Mouse (Mus musculus) ES-Bruce4 (cell line): ENCODE results near the gene 2510009E07Rik. TPM values are rescaled to one million over a fixed set of nuclear protein-coding genes. Genes with fewer than 3 reads are reported as not detected.
A peak's percentile ranks its signal among the peaks of the same experiment; 100 is the strongest.

Experiments used
- H3K27ac ChIP-seq: 2 replicates; pipeline ENCODE4 v1.5.1; 2012; ENCODE audit warnings: low read length, inconsistent platforms; ENCODE audit not compliant: insufficient read depth
- H3K27me3 ChIP-seq: 2 replicates; pipeline ENCODE4 v1.6.1; 2012; ENCODE audit warnings: mild to moderate bottlenecking, low read length, inconsistent platforms; ENCODE audit not compliant: control insufficient read depth, poor library complexity, insufficient read depth, severe bottlenecking
- H3K36me3 ChIP-seq: 2 replicates; pipeline ENCODE4 v1.6.1; 2012; ENCODE audit warnings: inconsistent platforms, mild to moderate bottlenecking, low read length, moderate library complexity; ENCODE audit not compliant: control insufficient read depth, poor library complexity, insufficient read depth, severe bottlenecking
- H3K4me1 ChIP-seq: one replicate; pipeline ENCODE4 v1.8.1; 2011; ENCODE audit warnings: low read length; ENCODE audit not compliant: control insufficient read depth, insufficient read depth
- H3K4me3 ChIP-seq: 2 replicates; pipeline ENCODE4 v1.5.1; 2011; ENCODE audit warnings: low read depth, mild to moderate bottlenecking, low read length
- H3K9ac ChIP-seq: 2 replicates; pipeline ENCODE4 v1.6.1; 2012; ENCODE audit warnings: low read depth, mild to moderate bottlenecking, inconsistent platforms; ENCODE audit not compliant: poor library complexity, severe bottlenecking
- H3K9me3 ChIP-seq: replicated peaks from 2 replicates; pipeline ENCODE4 v1.6.1; 2012; ENCODE audit warnings: mild to moderate bottlenecking, low read length, inconsistent platforms; ENCODE audit not compliant: control insufficient read depth, poor library complexity, insufficient read depth, severe bottlenecking
- CTCF ChIP-seq: IDR thresholded peaks from one replicate; pipeline ENCODE4 v1.8.1; 2011; ENCODE audit warnings: low read depth, low read length
- EP300 ChIP-seq: IDR thresholded peaks from 2 replicates; pipeline ENCODE4 v1.6.1; 2011; ENCODE audit warnings: low read depth, low read length; ENCODE audit not compliant: insufficient read depth
- POLR2A ChIP-seq: IDR thresholded peaks from one replicate; pipeline ENCODE4 v1.8.1; 2011; ENCODE audit warnings: low read length; ENCODE audit not compliant: insufficient read depth
- polyA plus RNA-seq: library from polyadenylated mRNA; stranded (reverse); fragments of >200 nt; gene quantifications from 2 replicates; pipeline ENCODE4 v1.2.4, GENCODE M21; 2011; ENCODE audit warnings: low read depth; ENCODE audit not compliant: missing spikeins, insufficient read depth, insufficient read length

Gene 2510009E07Rik
- polyA plus RNA-seq, 1 experiment = 0.39 TPM

DNA sequence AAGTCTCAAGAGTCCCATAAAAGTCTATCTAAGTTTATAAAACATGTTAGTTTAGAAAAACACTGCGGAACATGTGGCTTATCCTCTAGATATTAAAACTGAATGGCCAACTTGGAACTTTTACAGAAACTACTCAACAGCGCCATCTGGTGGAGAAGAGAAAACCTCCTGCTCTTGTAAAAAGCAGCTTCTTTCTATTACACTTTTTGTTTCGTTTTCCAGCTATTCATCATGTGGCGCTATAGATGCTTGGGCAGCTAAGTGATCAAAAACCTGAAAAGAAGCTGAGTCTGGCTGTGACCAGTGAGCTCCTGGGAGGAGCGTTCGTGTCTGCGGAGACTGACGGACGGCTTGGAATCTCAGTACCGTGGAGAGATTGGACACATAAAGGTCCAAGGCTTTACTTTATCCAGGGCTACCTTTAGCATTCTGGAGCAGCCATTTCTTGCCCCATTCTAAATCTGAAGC lies 33.5 kb upstream of the 2510009E07Rik start:
- no peaks in the 10 kb centered on the region for H3K4me1 ChIP-seq
- H3K9me3 ChIP-seq = no peaks in the 10 kb centered on the region
- no peak overlapping the region for H3K4me3 ChIP-seq
- TF ChIP-seq EP300 = no peak
- TF ChIP-seq CTCF = peak; percentile 7
- TF ChIP-seq POLR2A = no peak
- H3K27me3 ChIP-seq = no peaks in the 10 kb centered on the region
- H3K9ac ChIP-seq = no peak overlapping the region
- no peak overlapping the region for H3K27ac ChIP-seq
- no peaks in the 10 kb centered on the region for H3K36me3 ChIP-seq

DNA sequence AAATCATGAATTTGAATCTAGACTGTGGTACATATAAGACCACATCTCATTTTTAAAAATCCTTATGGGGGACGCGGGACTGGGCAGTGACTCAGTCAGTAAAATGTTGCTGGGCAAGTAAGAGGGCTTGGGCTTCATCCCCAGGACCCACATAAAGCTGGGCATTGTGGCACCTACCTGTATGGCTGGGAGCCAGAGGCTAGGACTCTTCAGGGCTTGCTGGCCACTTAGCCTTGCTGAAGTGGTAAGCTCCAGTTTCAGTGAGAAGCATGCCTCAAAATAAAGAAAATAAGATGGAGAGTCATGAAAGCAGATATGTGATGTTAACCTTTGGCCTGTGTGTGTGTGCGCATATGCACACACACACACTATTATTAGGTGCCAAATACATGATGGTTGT lies 33.0 kb upstream of the 2510009E07Rik start:
- Histone ChIP-seq H3K9ac (no peak overlapping the region), H3K36me3 (no peaks in the 10 kb centered on the region), H3K4me1 (no peaks in the 10 kb centered on the region), H3K27ac (no peak overlapping the region), H3K4me3 (no peak overlapping the region), H3K27me3 (no peaks in the 10 kb centered on the region), H3K9me3 (no peaks in the 10 kb centered on the region)
- no peak for TF ChIP-seq POLR2A
- TF ChIP-seq CTCF = no peak
- TF ChIP-seq EP300 = no peak

DNA sequence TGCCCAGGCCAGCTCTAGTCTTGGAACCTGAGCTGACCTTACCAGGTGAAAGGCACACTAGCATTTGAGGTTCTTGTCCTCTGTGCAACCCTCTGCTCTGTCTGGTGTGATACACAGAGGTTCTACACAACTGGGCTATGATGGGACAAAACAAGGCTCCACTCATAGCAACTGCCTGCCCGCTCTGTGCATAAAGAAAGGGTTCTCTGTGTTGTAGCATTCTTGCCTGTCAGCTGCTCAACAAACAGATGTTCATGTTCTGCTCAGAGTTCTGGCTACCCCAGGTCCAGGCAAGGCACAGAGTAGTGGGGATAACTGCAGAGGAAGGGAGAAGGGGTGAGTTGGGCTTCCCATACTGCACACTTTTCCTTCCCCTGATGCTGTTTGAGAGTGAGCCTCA lies 29.8 kb upstream of the 2510009E07Rik start:
- no peaks in the 10 kb centered on the region for H3K36me3 ChIP-seq
- no peak overlapping the region for H3K27ac ChIP-seq
- no peaks in the 10 kb centered on the region for H3K4me1 ChIP-seq
- no peak overlapping the region for H3K4me3 ChIP-seq
- H3K27me3 ChIP-seq = no peaks in the 10 kb centered on the region
- TF ChIP-seq POLR2A = no peak
- TF ChIP-seq CTCF = no peak
- no peak for TF ChIP-seq EP300
- no peaks in the 10 kb centered on the region for H3K9me3 ChIP-seq
- no peak overlapping the region for H3K9ac ChIP-seq

DNA sequence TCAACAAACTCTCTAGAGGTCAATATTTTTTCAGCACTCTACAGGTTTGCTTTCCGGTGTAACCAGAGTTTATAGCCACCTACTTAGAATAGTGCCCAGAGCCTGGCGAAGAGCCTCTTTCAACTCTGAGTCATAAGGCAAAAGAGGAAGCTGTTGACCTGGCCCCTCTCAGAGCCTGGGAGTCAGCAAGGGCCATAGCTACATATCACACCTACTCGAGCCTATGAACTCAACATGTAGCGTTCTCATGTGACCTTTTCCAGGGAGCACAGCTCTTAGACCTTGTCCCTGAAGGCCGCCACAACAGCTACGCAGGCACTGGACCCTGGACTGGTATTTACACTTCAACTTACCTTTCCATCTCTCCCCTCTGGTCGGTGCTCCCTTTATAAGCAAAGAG lies 25.3 kb upstream of the 2510009E07Rik start:
- Histone ChIP-seq H3K4me3 (no peak overlapping the region), H3K27ac (no peak overlapping the region), H3K36me3 (no peaks in the 10 kb centered on the region), H3K4me1 (no peaks in the 10 kb centered on the region), H3K9ac (no peak overlapping the region), H3K27me3 (no peaks in the 10 kb centered on the region), H3K9me3 (no peaks in the 10 kb centered on the region)
- TF ChIP-seq EP300 (no peak), CTCF (no peak), POLR2A (no peak)

DNA sequence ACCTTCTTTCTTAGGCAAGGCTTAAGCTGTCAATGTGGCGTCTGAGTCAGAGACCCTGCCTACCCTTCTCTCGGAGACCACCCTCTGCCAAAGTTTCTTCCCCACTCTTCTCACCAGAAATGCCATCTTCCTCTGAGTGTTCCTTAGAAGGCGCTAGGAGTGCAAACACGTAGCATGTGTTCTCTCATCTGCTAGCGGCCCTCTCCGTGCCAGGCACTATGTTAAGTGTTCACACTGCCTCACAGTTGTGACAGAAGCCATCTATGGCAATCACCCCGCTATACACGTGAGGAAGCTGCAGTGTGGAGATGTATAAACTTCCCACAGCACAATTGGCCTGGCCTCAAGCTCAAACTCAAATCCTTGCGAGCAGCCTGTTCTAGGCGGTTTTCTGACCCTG lies 20.1 kb upstream of the 2510009E07Rik start:
- Histone ChIP-seq H3K27ac (no peak overlapping the region), H3K9me3 (no peaks in the 10 kb centered on the region), H3K36me3 (no peaks in the 10 kb centered on the region), H3K4me1 (no peaks in the 10 kb centered on the region), H3K27me3 (no peaks in the 10 kb centered on the region), H3K9ac (no peak overlapping the region), H3K4me3 (no peak overlapping the region)
- TF ChIP-seq POLR2A (no peak), EP300 (no peak), CTCF (no peak)

DNA sequence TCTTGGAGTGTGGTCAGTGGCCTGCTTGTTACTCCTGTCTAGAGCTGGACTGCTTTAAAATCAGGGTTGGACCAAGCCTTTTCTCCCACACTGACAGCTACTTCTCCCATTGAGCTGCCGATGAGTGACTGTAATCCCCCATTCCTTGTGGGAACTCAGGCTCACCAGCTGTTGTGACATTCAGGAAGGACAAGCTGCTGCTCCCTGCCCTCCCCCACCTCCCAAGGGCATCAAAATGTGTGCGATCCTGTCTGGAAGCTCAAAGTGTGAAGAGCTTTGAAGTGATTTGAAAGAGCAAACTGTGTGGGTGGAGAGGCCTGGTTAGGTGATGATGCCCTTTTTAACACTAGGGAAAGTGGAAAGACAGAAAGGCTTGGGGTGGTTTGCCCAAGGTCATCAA lies 15.9 kb upstream of the 2510009E07Rik start:
- no peak for TF ChIP-seq CTCF
- no peak for TF ChIP-seq EP300
- TF ChIP-seq POLR2A = no peak
- H3K36me3 ChIP-seq = no peaks in the 10 kb centered on the region
- H3K27me3 ChIP-seq = no peaks in the 10 kb centered on the region
- no peak overlapping the region for H3K4me3 ChIP-seq
- H3K27ac ChIP-seq = no peak overlapping the region
- H3K9ac ChIP-seq = no peak overlapping the region
- no peaks in the 10 kb centered on the region for H3K4me1 ChIP-seq
- H3K9me3 ChIP-seq = no peaks in the 10 kb centered on the region
